Mouse (Mus musculus) E14TG2a.4 (cell line): ENCODE results near the gene Farsa.

Experiments
- CTCF ChIP-seq: conservative IDR thresholded peaks from 2 replicates; pipeline ENCODE4 v1.5.1; 2014; ENCODE audit warnings: low read length
- NANOG ChIP-seq: IDR thresholded peaks from 2 replicates; pipeline ENCODE4 v1.6.1; 2014; ENCODE audit warnings: borderline replicate concordance, low read length, mixed read lengths
- POU5F1 ChIP-seq: IDR thresholded peaks from 2 replicates; pipeline ENCODE4 v1.6.1; 2014; ENCODE audit warnings: low read length, borderline replicate concordance

DNA sequence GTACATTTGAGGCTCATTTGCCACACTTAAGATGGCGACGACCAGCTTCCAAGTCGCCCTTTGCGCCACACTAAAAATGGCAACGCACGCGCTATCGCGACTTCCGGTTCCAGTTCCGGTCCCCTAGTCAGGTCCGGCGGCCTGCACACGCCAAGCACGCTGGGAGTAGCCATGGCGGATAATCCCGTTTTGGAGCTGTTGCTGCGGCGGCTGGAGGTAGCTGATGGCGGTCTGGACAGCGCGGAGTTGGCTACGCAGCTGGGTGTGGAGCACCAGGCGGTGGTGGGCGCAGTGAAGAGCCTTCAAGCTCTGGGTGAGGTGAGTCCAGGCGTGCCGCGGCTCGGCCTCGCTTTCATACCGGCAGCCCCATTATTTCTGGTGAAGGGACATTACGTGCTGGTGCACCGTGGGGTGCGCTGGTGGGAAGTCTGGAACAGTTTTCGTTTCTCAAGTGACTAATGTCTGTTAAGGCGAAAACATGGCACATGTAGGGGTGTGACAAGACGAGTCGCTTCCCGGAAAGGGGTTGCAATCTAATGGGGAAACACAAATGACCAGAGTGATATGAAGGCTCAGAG, at the start of gene Farsa:
- TF ChIP-seq CTCF (no peak), POU5F1 (no peak), NANOG (no peak)
